Mouse (Mus musculus) intestine, postnatal 0 days (tissue): ENCODE results near the gene Gipc1. TPM values are rescaled to one million over a fixed set of nuclear protein-coding genes. Genes with fewer than 3 reads are reported as not detected.

Experiments
- ATAC-seq: fragments of 200-750 bp; cut with Nextera tagmentation; 2 replicates; pipeline ENCODE4 v1.8.0; 2017; ENCODE audit warnings: mild to moderate bottlenecking, moderate TSS enrichment, moderate library complexity
- H3K27ac ChIP-seq: fragments of 300-500 bp; sonication (generic); 2 replicates; pipeline ENCODE4 v1.5.1; 2014; ENCODE audit warnings: mild to moderate bottlenecking, low read depth, low read length, moderate library complexity
- H3K27me3 ChIP-seq: fragments of 300-500 bp; sonication (generic); replicated peaks from 2 replicates; pipeline ENCODE4 v1.6.1; 2014; ENCODE audit warnings: low read length, mixed read lengths; ENCODE audit not compliant: control insufficient read depth, insufficient read depth
- H3K36me3 ChIP-seq: fragments of 300-500 bp; sonication (generic); 2 replicates; pipeline ENCODE4 v1.6.1; 2014; ENCODE audit warnings: mild to moderate bottlenecking, moderate library complexity; ENCODE audit not compliant: control insufficient read depth, insufficient read depth
- H3K4me1 ChIP-seq: fragments of 300-500 bp; sonication (generic); replicated peaks from 2 replicates; pipeline ENCODE4 v1.6.1; 2014; ENCODE audit warnings: antibody characterized with exemption, low read length, mixed read lengths; ENCODE audit not compliant: control insufficient read depth, insufficient read depth
- H3K4me2 ChIP-seq: fragments of 300-500 bp; sonication (generic); replicated peaks from 2 replicates; pipeline ENCODE4 v1.6.1; 2014; ENCODE audit warnings: low read depth, mild to moderate bottlenecking, moderate library complexity
- H3K4me3 ChIP-seq: fragments of 300-500 bp; sonication (generic); 2 replicates; pipeline ENCODE4 v1.5.1; 2014; ENCODE audit warnings: low read depth, low read length
- H3K9ac ChIP-seq: fragments of 300-500 bp; sonication (generic); 2 replicates; pipeline ENCODE4 v1.6.1; 2014; ENCODE audit warnings: mild to moderate bottlenecking, low read depth, low read length
- H3K9me3 ChIP-seq: fragments of 300-500 bp; sonication (generic); 2 replicates; pipeline ENCODE4 v1.6.1; 2016; ENCODE audit warnings: mixed run types; ENCODE audit not compliant: control insufficient read depth
- CTCF ChIP-seq: sonication (generic); IDR thresholded peaks from 2 replicates; pipeline ENCODE4 v1.5.1; 2016; ENCODE audit warnings: low read depth, mild to moderate bottlenecking, control low read depth, antibody characterized with exemption, moderate library complexity
- WGBS: fragments of 180-500 bp; shearing (Covaris S2); extraction: QIAGEN DNeasy Blood & Tissue Kit; methylation state at CpG from one replicate; pipeline ENCODE4 v1.1.7; 2014; 5-methylcytosine and 5-hydroxymethylcytosine counted together
- polyA plus RNA-seq: library from polyadenylated mRNA; unstranded; fragments of >200 nt; fragmentation: Nextera tagmentation; extraction: Ambion mirVana; gene quantifications from 2 replicates; pipeline ENCODE4 v1.2.1, GENCODE M21; 2015

Gene Gipc1
- polyA plus RNA-seq, 1 experiment from 2014 or later: 79.3 TPM

DNA sequence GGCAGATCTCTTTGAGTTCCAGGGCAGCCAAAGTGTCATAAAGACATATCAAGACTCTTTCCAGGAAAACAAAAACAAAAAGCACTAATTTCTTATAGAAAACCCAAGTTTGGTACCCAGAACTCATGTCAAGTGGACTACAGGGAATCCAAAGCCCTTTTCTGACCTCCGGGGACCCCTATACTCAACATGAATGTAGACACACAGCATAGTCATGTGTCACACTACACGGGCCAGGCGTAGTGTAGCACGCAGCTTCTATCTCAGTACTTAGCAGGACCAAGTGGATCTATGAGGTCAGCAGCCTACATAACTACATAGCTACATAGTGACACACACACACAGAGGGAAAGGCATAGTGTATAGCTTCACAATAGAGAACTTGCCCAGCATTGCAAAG is 38.8 kb upstream of the Gipc1 start:
- WGBS: 91% methylated on average over 4 of the region's 4 CpGs
- H3K4me1 ChIP-seq: no peaks in the 10 kb centered on the region
- H3K4me2 ChIP-seq: no peak overlapping the region
- no peak for ATAC-seq
- H3K4me3 ChIP-seq: no peak overlapping the region
- peaks cover 36% of the 10 kb centered on the region for H3K36me3 ChIP-seq
- no peak overlapping the region for H3K9ac ChIP-seq
- H3K9me3 ChIP-seq: no peaks in the 10 kb centered on the region
- no peak overlapping the region for H3K27ac ChIP-seq
- no peak for TF ChIP-seq CTCF
- H3K27me3 ChIP-seq: no peaks in the 10 kb centered on the region

DNA sequence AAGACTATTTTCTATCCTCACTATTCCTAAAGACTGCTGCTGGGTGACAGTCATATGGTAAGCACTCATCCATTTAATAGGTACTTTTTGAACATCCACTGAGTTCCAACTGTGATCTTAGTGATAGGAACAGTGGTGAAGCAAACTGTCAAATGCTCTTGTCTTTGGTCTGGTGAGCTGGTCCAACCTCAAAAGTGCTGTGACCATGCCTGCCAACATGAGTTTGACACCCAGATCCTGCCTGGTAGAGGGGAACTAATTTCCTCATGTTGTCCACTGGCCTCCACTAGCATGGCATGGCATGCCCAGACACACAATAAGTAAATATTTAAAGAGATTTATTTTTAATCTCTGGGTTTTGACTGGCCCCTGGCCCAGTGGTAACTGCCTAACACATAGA is 35.9 kb upstream of the Gipc1 start:
- TF ChIP-seq CTCF: no peak
- Histone ChIP-seq H3K27me3 (no peaks in the 10 kb centered on the region), H3K36me3 (peaks cover 17% of the 10 kb centered on the region), H3K4me1 (no peaks in the 10 kb centered on the region), H3K4me2 (no peak overlapping the region), H3K27ac (no peak overlapping the region), H3K9me3 (no peaks in the 10 kb centered on the region), H3K9ac (no peak overlapping the region), H3K4me3 (no peak overlapping the region)
- ATAC-seq: no peak

DNA sequence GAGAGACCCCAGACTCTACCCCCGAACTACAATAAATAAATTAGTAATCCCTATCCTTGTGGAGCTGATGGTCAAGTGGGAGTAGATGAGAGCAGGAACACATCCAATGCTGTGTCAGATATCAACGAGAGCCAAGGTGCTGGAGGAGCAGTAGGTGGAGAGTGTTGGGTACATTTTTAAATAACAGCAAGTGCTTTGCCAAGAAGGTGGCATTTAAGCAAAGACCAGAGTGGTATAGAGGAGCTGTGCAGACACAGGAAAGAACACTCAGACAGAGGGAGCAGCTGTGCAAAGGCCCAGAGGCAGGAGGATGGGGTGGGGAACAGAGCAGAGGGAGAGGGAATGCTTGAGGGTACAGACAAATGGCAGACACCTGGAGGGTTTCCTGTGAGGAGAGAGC is 35.4 kb upstream of the Gipc1 start:
- no peak for TF ChIP-seq CTCF
- WGBS: 91% methylated on average over 2 of the region's 2 CpGs

DNA sequence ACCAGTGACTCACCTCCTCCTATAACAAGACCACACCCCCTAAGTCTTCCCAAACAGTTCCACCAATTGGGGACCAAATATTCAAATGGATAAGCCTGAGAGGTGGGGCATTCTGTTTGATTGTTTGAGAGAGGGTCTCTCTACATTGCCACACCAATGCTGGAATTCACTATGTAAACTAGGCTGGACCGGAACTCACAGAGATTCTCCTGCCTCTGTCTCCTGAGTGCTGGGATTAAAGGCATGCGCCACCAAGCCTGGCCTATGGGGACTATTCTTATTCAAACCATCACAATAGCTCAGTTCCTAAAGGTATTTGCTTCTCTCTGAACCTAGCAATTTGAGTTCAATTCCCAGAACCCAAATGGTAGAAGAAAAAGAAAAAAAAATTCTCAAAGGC is 33.9 kb upstream of the Gipc1 start:
- H3K9me3 ChIP-seq: no peaks in the 10 kb centered on the region
- H3K9ac ChIP-seq: no peak overlapping the region
- no peak overlapping the region for H3K27ac ChIP-seq
- H3K4me1 ChIP-seq: no peaks in the 10 kb centered on the region; the same call in 1 of the 2 replicates
- no peak overlapping the region for H3K4me3 ChIP-seq
- ATAC-seq: no peak
- H3K4me2 ChIP-seq: no peak overlapping the region
- 93% methylated on average over 2 of the region's 2 CpGs for WGBS
- H3K36me3 ChIP-seq: no peaks in the 10 kb centered on the region
- H3K27me3 ChIP-seq: no peaks in the 10 kb centered on the region
- no peak for TF ChIP-seq CTCF

More for the DNA sequence above, 35.4 kb upstream of the Gipc1 start:
- H3K9me3 ChIP-seq: no peaks in the 10 kb centered on the region
- H3K4me1 ChIP-seq: no peaks in the 10 kb centered on the region
- no peak overlapping the region for H3K27ac ChIP-seq
- H3K4me3 ChIP-seq: no peak overlapping the region
- H3K36me3 ChIP-seq: peaks cover 13% of the 10 kb centered on the region
- H3K27me3 ChIP-seq: no peaks in the 10 kb centered on the region
- no peak for ATAC-seq
- no peak overlapping the region for H3K9ac ChIP-seq
- no peak overlapping the region for H3K4me2 ChIP-seq

DNA sequence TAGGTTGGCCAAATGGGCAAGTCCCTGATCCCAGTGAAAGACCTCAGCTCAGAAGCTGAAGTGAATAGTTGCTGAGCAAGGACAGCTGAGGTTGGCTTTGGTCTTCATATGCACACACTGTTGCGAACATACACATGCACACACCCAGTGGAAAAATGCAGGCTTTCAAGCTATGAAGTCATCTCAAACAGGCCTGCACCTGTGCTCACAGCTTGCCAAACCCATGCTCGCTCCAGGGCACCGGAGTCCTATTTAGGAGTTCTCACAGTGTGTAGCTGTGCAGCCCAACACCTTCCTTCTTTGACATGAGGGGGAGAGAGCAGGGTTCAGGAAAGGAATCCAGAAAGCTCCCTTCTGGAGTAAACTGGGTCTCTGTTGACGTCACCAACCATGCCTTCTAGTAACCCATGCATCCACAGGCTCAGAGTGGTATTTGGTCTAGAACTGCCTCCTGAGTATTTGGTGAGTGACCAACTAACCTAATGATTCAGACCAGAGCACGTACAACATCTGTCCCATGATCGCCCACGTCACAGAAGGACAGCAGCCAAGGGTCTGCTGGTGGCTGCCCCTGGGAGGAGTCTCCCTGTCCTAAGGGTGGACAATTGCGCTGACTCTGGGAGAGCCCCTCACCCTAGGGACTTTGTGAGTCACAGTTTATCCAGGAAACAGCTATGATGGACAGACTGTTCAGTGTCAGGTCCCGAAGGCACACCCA is 32.8 kb upstream of the Gipc1 start:
- WGBS: 78% methylated on average over 9 of the region's 9 CpGs
- Histone ChIP-seq H3K9ac (no peak overlapping the region), H3K27ac (no peak overlapping the region), H3K9me3 (no peaks in the 10 kb centered on the region), H3K36me3 (no peaks in the 10 kb centered on the region), H3K4me1 (no peaks in the 10 kb centered on the region; the same call in 1 of the 2 replicates), H3K27me3 (no peaks in the 10 kb centered on the region), H3K4me2 (no peak overlapping the region), H3K4me3 (no peak overlapping the region)
- no peak for TF ChIP-seq CTCF
- ATAC-seq: no peak

DNA sequence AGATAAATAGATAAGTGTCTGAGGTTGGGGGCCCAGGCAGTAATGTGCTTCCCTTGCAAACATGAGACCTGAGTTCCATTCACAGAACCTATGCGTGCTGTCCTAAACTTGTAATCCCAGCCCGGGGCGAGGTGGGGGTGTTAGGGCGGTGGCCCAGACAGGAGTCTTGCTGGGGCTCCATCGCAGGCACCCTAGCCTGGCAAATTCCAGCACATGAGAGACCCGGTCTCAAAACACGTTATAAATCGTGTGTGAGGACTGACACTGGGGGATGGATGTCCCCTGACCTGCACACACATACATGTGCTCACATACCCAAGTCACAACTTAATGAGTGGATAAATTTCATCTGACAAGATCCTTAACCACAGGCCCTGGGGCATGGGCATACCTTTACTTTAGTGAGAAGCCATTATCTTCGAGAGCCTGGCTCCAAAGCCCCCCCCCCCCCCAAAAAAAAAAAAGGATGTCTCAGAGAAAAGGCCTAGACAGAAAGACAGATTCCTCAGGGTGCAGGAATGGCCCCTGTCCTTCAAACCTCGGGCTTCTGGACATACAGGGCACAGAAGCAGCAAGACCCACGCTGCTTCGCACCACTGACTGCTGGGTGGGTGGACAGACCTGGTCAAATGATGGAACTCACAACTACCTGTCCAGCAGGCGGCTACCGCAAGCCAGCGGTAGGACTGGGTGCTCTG is 30.6 kb upstream of the Gipc1 start:
- H3K4me3 ChIP-seq: peak overlapping the region; percentile 11; the same call in 1 of the 2 replicates
- no peak overlapping the region for H3K9ac ChIP-seq
- H3K4me2 ChIP-seq: peak overlapping the region; percentile 61
- H3K9me3 ChIP-seq: no peaks in the 10 kb centered on the region
- 0 out of 2 replicates have a peak, but pooled peaks have one; percentile 7 for ATAC-seq
- H3K27me3 ChIP-seq: no peaks in the 10 kb centered on the region
- 55% methylated on average over 15 of the region's 15 CpGs for WGBS
- no peak for TF ChIP-seq CTCF
- H3K27ac ChIP-seq: no peak overlapping the region
- H3K4me1 ChIP-seq: no peaks in the 10 kb centered on the region; the same call in 1 of the 2 replicates
- no peaks in the 10 kb centered on the region for H3K36me3 ChIP-seq
